Mouse (Mus musculus) kidney, adult 2 months (tissue): ENCODE measurements at regions not wholly inside any gene's neighbourhood (a gene's known extent, or its start where the extent isn't known, plus 50 kb on each side); places are given as distances from the start of the nearest gene placed in this dataset.

Experiments
- DNase-seq: peaks from one replicate; pipeline ENCODE4 v3.0.0; 2021
- H3K27ac ChIP-seq: fragments of 200-500 bp; 2 replicates; pipeline ENCODE4 v1.5.1; 2012; ENCODE audit warnings: low read depth, low read length, control low read depth, inconsistent platforms; ENCODE audit not compliant: insufficient read depth
- H3K27me3 ChIP-seq: fragments of 200-500 bp; replicated peaks from 2 replicates; pipeline ENCODE4 v1.6.1; 2012; ENCODE audit warnings: mild to moderate bottlenecking, moderate library complexity, low read length, inconsistent platforms; ENCODE audit not compliant: control insufficient read depth, insufficient read depth
- H3K36me3 ChIP-seq: fragments of 200-500 bp; 2 replicates; pipeline ENCODE4 v1.6.1; 2012; ENCODE audit warnings: mild to moderate bottlenecking, moderate library complexity, low read length, inconsistent platforms; ENCODE audit not compliant: control insufficient read depth, insufficient read depth
- H3K4me1 ChIP-seq: fragments of 200-500 bp; 2 replicates; pipeline ENCODE4 v1.6.1; 2011; ENCODE audit warnings: low read length; ENCODE audit not compliant: control insufficient read depth, insufficient read depth
- H3K4me3 ChIP-seq: fragments of 200-500 bp; 2 replicates; pipeline ENCODE4 v1.5.1; 2011; ENCODE audit warnings: mild to moderate bottlenecking, low read depth, low read length, control low read depth; ENCODE audit not compliant: insufficient read depth
- CTCF ChIP-seq: fragments of 200-500 bp; conservative IDR thresholded peaks from 2 replicates; pipeline ENCODE4 v1.5.1; 2011; ENCODE audit warnings: low read depth, mild to moderate bottlenecking, control low read depth, low read length, moderate library complexity, mixed read lengths; ENCODE audit not compliant: insufficient read depth, insufficient read length
- POLR2A ChIP-seq: fragments of 200-500 bp; IDR thresholded peaks from one replicate; pipeline ENCODE4 v1.6.1; 2011; ENCODE audit warnings: low read depth, low read length, control low read depth
- WGBS: fragments of 180-500 bp; shearing (Covaris S2); methylation state at CpG from one replicate; pipeline ENCODE4 v1.1.7; 2018; 5-methylcytosine and 5-hydroxymethylcytosine counted together

GRCm38 (mm10) chr5:102334442-102335197 lies 146.6 kb upstream of the Arhgap24 start:
- WGBS = 54% methylated on average over 13 of the region's 13 CpGs
- Histone ChIP-seq H3K4me1 (no peaks in the 10 kb centered on the region), H3K36me3 (no peaks in the 10 kb centered on the region), H3K27me3 (no peaks in the 10 kb centered on the region), H3K4me3 (no peak overlapping the region), H3K27ac (no peak overlapping the region)
- DNase-seq = no peak
- no peak for TF ChIP-seq POLR2A
- no peak for TF ChIP-seq CTCF

GRCm38 (mm10) chr5:102366481-102366880 lies 114.7 kb upstream of the Arhgap24 start:
- Histone ChIP-seq H3K36me3 (no peaks in the 10 kb centered on the region), H3K27ac (no peak overlapping the region), H3K4me1 (no peaks in the 10 kb centered on the region), H3K4me3 (no peak overlapping the region), H3K27me3 (no peaks in the 10 kb centered on the region; the same call in 1 of the 2 replicates)
- WGBS = 80% methylated on average over 3 of the region's 3 CpGs
- no peak for DNase-seq
- TF ChIP-seq CTCF (no peak), POLR2A (no peak)

DNA sequence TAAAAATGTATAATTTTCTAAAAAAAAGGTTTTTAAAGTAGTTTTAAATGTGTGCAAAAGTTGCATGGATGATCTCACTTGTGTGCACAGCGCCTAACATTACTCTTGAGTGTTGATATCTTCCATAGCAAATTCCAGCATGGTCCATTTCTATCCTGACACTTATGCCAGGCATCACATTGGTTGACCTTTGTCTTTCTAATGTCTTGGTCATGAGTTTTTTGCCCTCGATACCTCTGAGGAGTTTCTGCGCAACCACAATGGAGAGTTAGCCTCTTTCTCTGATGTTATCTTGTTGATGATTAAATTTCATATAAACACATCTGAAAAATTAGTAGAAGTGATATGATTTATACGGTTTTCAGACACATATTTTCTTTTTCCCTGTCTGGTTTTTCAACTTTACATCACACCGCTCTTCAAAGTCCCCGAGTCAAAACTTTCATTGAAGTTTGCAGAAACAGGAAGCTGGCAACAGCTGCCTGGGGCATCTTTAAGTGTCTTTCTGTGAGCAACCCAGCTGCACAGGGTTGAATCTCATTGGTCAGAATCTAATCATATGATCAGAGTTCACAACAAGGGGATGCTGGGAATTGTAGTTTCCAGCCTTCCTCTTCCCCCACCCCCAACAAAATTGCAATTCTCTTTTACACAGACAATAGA lies 107.8 kb upstream of the Arhgap24 start:
- 73% methylated on average over 6 of the region's 6 CpGs for WGBS
- H3K36me3 ChIP-seq = no peaks in the 10 kb centered on the region
- H3K27me3 ChIP-seq = no peaks in the 10 kb centered on the region; the same call in 1 of the 2 replicates

DNA sequence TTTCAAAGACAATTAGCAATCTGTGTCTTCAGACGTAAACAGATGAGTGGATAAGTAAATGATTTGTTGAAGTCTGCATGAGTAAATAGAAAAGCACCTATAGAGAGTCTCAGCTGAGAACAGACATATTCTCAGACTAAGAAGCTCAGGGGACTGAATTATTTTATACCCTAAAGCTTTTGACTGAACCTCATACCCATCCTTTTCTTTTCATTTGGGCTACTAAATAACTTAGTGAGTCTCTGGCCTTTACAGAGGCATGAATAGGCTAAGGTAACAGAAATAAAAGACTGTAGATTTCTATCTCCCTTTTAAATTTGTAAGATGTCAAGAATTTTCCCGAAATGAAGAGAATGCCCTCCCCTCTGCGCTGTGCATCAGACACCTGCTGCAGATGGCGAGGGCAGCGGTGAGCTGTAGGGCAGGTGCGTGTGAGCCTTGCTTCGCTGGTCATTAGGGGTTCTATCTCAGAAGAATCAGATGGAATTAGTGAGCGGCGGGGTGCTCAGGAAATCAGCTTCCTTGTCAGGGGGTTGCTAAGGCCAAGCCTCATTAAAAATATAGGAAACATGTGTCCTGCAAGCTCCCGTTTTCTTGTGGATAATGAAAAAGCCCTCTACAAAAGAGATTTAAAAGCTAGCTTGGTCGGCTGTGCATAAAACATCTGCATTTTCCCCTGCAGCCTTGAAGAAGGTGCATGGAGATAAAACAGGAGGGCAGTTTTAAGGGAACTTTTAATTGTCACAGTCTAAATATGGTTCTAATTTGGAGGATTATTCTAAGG lies 107.0 kb upstream of the Arhgap24 start:
- DNase-seq = no peak
- no peaks in the 10 kb centered on the region; the same call in 1 of the 2 replicates for H3K27me3 ChIP-seq
- WGBS = 52% methylated on average over 11 of the region's 11 CpGs
- no peak overlapping the region for H3K27ac ChIP-seq
- no peak overlapping the region for H3K4me3 ChIP-seq
- no peaks in the 10 kb centered on the region for H3K36me3 ChIP-seq
- TF ChIP-seq POLR2A (no peak), CTCF (no peak)
- no peaks in the 10 kb centered on the region for H3K4me1 ChIP-seq

More for the DNA sequence above, 107.8 kb upstream of the Arhgap24 start:
- peak; percentile 7 for DNase-seq
- Histone ChIP-seq H3K4me3 (no peak overlapping the region), H3K27ac (no peak overlapping the region), H3K4me1 (no peaks in the 10 kb centered on the region)
- no peak for TF ChIP-seq POLR2A
- no peak for TF ChIP-seq CTCF

DNA sequence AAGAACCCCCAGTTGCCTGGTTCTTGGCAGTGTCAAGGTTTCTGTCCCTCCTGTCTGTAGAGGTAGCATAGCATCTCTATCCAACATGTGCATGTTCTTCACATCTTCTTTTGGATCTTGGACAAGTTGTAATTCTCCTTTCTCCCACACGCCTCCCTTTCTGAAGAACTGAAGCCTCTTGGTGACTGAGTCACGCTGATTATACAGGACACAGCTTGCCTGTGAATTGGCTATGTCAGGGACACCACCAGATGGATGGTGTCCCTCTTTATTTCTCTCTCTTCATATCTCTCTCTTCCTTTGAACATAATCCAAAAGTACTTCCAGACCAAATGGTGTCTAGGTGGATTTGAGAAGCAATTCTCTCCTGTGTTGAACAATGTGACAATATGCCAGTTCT lies 105.9 kb upstream of the Arhgap24 start:
- Histone ChIP-seq H3K4me3 (no peak overlapping the region), H3K36me3 (no peaks in the 10 kb centered on the region), H3K27me3 (no peaks in the 10 kb centered on the region; the same call in 1 of the 2 replicates), H3K4me1 (no peaks in the 10 kb centered on the region), H3K27ac (no peak overlapping the region)
- DNase-seq = no peak
- TF ChIP-seq POLR2A = no peak
- no peak for TF ChIP-seq CTCF
- 86% methylated on average over 2 of the region's 2 CpGs for WGBS

DNA sequence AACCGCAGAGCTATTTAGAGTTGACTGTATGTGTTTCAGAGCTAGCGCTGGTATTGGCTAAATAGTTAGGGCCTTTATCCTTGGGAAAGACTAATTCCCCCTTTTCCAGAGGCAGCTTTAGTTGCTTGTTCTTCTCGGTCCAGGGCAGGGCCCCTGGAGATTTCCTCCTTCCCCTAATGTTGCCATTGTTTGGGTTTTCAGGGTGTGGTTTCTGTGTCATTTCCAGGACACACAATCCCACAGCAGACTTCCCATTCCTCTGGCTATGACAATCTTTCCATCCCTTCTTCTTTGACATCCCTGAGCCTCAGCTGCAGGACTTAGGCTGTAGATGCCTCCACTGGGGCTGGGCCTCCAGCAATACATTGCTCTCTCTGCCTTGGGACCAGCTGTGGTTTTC lies 87.2 kb upstream of the Arhgap24 start:
- H3K4me3 ChIP-seq = no peak overlapping the region
- H3K27ac ChIP-seq = no peak overlapping the region
- H3K27me3 ChIP-seq = no peaks in the 10 kb centered on the region
- 72% methylated on average over 3 of the region's 3 CpGs for WGBS
- DNase-seq = no peak
- TF ChIP-seq CTCF (no peak), POLR2A (no peak)
- H3K4me1 ChIP-seq = no peaks in the 10 kb centered on the region
- H3K36me3 ChIP-seq = no peaks in the 10 kb centered on the region
